Mouse (Mus musculus) liver, adult (tissue): ENCODE measurements around the gene Eif5a2.

Experiments used
- GATA4 ChIP-seq: IDR thresholded peaks from 2 replicates; pipeline ENCODE4 v1.6.1; 2014; ENCODE audit warnings: mild to moderate bottlenecking, low read length; ENCODE audit not compliant: insufficient replicate concordance

Gene Eif5a2

GRCm38 (mm10) chr3:28781848-28782247 lies 772 bp downstream of the Eif5a2 start:
- TF ChIP-seq GATA4, result no peak

GRCm38 (mm10) chr3:28784176-28784575 lies 3.1 kb downstream of the Eif5a2 start:
- TF ChIP-seq GATA4, result no peak

- no peak for TF ChIP-seq GATA4
Observed at GRCm38 (mm10) chr3:28794835-28795234, 13.8 kb downstream of the Eif5a2 start.

GRCm38 (mm10) chr3:28805301-28806097 lies 24.4 kb downstream of the Eif5a2 start, which contains the start of gene Rpl22l1:
Rpl22l1 (plus strand) TSS chr3:28805436.
- TF ChIP-seq GATA4, result peak; percentile 19; the same call in 1 of the 2 replicates

GRCm38 (mm10) chr3:28808039-28808643 lies 27.1 kb downstream of the Eif5a2 start:
- TF ChIP-seq GATA4, result no peak

GRCm38 (mm10) chr3:28811441-28811840 lies 30.4 kb downstream of the Eif5a2 start:
- TF ChIP-seq GATA4, result no peak

- TF ChIP-seq GATA4, result no peak
Observed at GRCm38 (mm10) chr3:28814361-28814760, 33.3 kb downstream of the Eif5a2 start.

- TF ChIP-seq GATA4, result no peak
Observed at GRCm38 (mm10) chr3:28816010-28816540, 35.0 kb downstream of the Eif5a2 start.

GRCm38 (mm10) chr3:28826272-28826671 lies 45.2 kb downstream of the Eif5a2 start:
- TF ChIP-seq GATA4, result no peak

- TF ChIP-seq GATA4, result no peak
Observed at GRCm38 (mm10) chr3:28827605-28828004, 46.5 kb downstream of the Eif5a2 start.

- no peak for TF ChIP-seq GATA4
Observed at GRCm38 (mm10) chr3:28829454-28829853, 48.4 kb downstream of the Eif5a2 start.

GRCm38 (mm10) chr3:28836796-28837371 lies 55.8 kb downstream of the Eif5a2 start:
- TF ChIP-seq GATA4, result no peak

- TF ChIP-seq GATA4, result no peak
Observed at GRCm38 (mm10) chr3:28841886-28842649, 61.0 kb downstream of the Eif5a2 start.

- TF ChIP-seq GATA4, result no peak
Observed at GRCm38 (mm10) chr3:28843231-28843630, 62.2 kb downstream of the Eif5a2 start.

- no peak for TF ChIP-seq GATA4
Observed at GRCm38 (mm10) chr3:28847115-28847514, 66.0 kb downstream of the Eif5a2 start.
